Mouse (Mus musculus) thymus, postnatal 10 days (tissue): ENCODE measurements around the gene Myocd.

Experiments
- DNase-seq, 2 experiments: peaks; one replicate each; pipeline ENCODE4 v3.0.0; 2021; ENCODE audit warnings: low spot score in 2 of 2

Myocd gene

DNA sequence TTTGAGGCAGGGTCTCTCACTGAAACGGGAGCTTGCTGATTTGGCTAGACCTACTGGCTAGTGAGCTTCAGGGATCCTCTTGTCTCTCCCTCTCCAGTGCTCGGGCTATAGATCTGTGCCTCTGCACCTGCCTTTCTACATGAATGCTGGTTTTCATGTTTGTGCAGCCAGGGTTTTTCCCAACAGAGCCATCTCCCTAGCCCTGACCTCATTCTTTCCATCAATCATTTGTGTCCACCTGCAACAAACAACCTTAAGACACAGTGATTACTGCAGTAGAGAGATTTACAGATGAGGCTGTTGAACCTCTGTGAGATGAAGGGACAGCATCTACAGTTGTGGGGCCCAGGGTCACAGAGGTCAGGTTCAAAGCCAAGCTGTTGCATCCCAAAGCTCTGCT is 56.0 kb downstream of the Myocd start:
- no peak for DNase-seq

DNA sequence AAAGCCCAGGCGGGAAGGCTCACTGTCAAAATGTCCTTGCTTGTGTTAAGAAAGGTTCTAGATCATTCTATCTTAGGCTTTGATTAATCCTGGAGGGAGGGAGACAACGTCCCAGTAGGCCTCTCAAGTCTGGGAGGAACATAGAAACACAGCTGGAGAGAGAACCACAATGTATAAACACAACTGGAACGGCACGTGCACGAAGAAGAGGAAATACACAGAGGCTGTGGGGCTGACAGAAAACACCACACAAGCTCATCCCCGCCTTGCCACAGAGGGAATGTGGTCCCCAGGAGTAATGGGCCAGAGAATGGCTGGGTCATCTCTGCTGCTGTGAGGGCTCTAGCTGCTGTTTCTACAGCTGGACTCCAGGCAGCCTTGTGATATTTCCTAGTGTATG is 58.1 kb downstream of the Myocd start:
- no peak for DNase-seq

DNA sequence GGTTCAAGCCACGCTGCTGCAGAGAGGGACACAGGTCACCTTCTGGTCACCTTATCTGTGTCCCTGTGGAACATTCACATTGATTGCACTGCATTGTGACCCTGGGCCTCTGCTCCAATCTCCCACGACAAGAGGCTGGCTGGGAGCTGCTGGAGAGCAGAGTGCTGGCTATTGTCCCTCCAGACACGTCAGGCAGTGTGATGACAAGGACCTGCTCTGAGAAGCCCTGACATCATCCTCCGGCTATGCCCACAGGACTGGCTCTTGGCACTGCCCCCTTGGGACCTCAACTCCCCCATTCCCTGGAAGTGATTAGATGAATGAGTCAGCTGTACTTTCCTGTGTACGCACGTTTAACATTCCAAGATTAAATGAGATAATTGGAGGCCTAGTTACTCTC is 60.3 kb downstream of the Myocd start:
- no peak for DNase-seq

DNA sequence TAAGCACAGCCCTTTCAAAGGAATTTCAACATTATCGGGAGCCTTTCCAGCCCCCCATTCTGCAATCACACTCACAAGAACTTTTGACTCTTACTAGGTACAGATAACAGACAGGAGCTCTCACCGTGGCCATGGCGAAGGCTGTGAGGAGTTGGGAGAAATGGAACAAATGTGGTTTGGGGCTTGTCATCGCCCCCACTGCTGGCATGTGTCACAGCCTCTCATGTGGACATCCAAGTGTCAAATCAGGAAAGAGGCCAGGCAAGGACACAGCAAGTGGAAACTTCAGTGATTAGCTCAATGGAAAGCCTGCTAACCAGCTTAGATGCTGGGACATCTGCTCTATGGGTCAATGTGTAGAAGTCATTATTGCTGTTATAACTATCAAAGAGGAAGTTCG is 64.5 kb downstream of the Myocd start:
- DNase-seq, result no peak

DNA sequence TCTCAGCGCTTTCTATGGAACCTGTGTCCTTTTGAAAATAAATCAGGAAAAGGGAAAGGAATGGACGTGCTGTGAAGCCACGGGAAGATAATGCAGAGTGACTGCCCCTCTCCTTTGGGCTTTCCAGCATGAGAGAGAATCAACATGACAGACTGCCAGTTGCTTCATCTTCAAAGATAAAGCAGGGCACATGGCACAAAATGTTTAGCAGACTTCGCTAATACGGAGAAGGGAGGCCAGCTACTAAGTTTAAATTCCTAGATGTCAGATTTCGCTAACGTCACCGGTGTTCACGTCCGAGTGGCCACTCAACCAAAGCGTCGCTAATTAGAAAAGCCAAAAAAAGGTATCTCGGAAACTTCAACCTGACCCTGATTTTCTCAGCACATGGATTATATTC is 65.1 kb downstream of the Myocd start:
- DNase-seq, result no peak

DNA sequence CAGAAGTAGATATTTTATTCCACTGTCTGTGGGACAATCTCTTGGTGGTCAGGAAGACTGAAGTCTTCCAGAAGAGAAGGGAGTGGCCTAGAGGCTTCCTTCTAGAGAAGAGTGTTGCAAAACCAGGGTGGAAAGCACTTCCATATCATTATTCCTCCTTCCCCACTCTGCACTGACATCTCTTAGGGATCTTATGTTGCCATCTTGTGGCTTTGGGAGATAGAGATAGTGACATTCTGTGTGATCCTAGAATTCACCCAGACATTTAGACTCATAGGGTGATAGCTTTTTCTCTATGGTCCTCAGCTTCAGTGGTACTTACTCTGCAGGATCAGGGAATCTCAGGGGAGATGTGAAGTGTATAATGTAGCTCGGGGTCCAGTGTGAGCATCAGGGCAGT is 66.8 kb downstream of the Myocd start:
- DNase-seq, result no peak

DNA sequence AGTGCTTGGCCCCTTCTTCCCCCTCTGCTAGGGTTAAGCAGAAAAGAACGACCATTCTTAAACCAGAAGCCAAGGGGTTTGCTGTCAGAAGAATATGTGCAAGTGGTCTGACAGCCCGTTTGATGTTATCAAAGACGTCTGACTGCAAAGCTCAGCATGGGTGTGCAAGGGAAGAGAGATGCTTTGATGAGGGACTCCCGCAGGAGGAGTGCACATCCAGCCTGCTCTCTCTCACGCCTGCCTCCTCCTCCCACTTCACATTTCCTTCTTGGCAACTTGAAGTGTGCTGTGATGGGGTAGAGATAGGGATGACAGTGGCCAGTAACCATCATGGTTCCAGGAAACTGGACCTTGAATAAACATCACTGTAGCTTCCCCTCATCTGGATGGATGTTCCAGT is 67.6 kb downstream of the Myocd start:
- no peak for DNase-seq

DNA sequence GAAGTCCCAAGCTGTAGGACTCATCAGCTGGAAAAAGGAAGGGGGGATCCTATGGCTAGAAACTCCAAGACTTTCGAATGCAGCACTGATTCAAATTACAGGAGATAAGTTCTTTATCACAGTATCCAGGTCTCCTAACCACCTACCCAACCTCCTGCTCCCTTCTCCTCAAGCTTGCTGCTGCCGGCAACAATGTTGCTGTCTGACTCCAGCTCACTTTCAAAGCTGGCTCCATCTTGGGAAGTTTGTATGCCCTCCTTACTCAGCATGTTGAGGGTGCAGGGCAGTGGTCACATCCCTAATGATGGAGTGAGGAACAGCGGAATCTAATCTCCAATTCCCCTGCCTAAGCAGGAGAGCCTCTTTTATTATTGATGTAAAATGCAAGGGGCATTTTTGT is 71.8 kb downstream of the Myocd start:
- no peak for DNase-seq

DNA sequence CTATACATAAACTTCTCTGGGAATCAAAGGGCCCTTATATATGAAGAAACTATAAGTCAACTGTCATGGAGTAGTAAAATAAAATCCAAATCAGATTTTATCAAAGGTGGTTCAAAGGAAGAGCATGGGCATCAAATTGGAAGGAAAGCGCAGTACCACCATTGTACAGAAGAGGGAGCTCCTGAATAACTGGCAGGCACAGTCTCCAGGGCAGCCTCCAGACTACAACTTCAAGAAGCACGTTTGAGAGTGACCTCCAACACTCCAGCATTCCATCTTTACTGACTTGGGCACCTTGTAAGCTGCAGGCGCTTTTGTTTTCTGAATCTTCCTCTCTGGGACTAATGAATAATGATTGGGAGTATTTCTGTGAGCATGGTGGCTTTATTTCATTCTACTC is 72.5 kb downstream of the Myocd start:
- DNase-seq, result peak in 1 of 2 experiments; percentile 27

DNA sequence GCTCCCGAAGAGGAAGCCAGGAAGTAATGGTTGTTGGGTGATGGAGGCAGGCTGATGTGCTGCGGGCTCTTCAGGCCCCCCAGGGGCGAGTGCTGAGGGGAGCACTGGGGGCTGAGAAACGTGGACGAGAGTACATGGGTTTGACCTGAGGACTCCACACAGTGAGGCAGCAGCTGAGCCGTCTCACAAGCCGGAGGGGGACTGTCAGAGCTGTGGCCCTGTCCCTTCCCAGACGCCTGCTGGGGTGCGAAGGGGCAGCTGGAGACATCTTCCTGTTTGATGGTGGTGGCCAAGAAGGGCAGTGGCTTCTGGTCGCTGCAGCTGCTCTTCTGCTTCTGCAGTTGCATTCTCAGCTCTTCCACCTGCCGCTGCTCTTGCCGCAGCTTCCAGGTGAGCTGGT is 82.8 kb downstream of the Myocd start:
- DNase-seq, result no peak

DNA sequence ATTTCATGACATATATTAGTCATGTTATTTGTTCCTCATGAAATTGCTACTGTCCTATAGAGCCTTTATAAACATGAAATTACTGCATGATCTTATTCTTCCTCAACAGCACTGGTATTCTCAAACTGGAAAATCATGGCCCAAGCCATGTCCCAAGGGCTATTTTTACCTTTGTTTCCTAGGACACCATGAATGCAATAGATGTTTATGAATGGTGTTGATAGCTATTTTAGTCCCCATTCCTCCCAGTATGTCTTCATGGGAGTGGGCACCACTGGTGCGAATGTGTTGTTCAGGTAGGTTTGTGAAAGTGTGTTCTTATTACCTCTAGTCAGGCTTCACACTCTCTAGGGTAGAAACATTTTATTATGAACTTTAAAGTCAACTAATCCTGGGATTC is 84.7 kb downstream of the Myocd start:
- DNase-seq, result no peak

DNA sequence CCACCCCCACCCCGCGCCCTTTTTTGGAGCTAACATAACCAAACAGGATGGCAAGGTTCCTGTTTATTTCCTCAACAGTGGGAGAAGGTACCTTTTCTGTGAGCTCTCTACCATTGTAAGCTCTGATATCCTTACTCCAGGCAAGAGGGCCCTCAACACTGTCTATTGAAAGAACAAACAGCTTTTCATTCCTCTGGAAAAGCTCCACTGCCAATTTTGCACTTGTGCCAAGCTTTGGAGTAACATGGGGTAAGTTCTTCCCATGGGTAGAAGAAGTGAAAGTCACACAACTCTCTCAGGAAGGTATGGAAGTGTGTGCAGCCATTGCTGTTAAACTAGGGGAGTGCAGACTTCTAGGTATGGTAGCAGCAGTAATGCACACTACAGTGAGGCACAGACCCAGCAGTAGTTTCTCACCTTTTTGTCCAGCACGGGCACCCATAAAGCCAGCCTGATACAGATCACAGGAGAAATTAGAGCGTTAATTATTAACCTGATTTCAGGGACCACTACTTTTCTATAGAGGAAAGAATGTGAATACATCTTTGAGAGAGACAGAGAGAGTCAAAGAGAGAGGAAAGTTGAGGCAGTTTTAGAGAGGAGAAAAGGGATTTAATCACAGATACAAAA is 99.6 kb downstream of the Myocd start:
- no peak for DNase-seq

DNA sequence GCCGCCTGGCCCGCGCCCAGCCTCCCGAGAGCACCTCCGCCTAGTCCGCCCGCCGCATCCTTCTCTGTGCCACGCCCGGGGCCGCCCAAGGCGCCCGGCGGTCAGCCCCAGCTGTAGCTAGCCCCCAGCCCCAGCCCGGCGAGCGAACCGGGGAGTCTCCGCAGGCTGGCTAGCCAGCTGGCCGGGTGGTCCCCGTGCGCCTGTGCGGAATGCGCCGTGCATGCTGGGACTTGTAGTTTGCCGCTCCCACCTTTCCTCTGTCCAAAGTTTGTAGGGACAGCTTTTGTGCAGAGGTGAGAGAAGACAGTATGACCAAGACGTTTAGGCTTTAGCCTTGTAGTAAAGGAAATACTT is 107.0 kb downstream of the Myocd start, which contains the start of gene Arhgap44:
Gene Arhgap44 (minus strand): TSS at position 195 of the 354 bp plus-strand sequence.
- no peak for DNase-seq

DNA sequence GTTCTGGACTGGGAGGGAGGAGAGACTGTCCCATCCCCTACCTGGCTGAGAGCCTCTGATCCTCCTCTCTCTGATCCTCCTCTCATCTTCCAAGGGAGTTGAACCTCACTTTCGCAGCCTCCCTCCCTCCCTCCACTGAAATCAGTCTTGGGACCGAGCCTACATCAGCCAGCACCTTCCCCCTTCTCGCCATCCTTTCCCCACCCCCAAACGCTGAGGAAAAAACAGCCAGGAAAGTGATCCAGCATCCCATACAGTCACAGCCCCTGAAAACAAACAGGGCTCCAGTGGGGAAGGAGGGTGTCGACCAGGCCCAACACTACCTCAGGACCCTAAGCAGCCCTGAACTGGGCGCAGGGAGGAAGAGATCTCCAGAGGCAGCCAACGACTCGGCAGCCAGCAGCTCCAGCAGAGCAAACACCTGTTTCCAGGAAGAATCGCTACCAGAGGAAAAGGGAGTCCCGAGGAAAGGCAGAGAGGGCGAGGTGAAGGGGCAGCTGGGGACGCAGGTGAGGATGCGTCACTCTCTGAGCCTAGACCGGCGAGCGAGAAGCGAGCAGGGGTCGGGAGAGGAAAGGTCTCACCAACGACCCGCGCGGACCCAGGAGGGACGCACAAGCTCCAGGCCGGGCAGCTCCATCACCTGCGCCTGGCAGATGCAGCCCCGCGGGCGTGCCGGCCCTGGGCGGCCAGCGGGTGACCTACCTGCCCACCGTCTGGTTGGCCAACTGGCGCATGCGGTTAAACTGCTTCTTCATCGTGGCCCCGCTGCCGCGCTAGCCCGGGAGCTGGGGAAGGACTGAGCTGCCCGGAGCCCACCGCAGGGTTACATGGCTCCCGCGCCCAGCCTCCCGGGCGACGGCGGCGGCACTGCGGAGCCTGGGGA is 107.7 kb downstream of the Myocd start:
- no peak for DNase-seq

DNA sequence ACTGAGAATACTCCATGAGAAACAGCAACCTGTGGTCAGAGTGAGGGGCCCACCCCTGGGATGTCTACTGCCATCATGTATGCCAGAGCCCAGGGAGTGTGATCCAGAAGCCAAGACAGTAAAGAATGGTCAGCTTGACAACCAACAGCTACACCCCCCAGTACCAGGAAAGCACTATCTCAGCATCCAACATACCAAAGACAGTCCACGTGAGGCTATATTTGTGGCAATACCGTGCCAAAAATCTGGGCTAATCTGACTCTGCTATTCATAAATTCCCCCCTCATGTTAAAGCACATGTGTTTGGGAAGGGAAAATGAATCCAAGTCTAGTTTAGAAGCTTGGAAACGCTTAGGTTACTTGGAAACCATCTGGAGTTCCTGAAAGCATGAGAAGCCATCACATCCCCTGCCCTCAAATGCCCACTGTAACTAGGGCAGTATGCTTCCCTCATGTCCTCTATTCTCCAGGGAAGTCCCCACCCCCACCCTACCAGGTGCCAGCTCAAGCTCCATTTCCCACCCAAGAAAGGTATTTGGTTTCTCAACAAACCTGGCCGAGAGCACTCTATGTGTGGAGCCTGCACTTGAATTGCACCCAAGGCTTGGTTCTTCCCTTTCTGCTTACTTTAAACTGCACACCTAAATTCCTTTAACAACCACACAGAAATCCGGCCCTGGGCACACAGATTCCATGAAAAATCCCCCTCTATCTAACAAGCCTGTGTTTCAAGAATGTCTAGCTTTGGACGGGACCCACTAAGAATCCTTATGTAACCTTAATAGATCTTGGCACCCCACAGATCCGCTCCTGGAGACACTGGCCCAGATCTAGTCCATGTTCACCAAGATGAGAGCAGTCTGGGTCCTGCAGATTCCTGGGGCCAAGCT is 108.6 kb downstream of the Myocd start:
- no peak for DNase-seq

DNA sequence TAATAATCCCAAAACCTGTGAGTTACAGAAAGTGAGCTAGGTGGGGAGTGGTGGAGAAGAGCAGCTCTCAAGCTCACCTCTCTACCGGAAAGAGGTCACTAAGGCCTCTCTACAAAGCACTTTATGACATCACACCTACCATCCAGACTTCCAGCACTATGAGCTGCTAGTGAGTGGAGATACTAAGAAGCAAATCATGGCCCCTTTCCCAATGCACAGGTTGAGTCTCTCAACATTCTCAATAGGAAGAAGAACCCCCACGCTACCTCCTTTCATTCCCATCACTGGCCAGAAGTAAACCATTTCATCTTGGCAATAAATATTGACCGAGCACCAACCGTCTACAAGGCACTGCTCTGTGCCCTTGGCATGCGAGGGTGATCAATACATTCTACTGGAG is 110.0 kb downstream of the Myocd start, which contains the start of gene 1700086D15Rik:
Gene 1700086D15Rik (minus strand): TSS at position 101 of the 400 bp plus-strand sequence.
- DNase-seq, result no peak

DNA sequence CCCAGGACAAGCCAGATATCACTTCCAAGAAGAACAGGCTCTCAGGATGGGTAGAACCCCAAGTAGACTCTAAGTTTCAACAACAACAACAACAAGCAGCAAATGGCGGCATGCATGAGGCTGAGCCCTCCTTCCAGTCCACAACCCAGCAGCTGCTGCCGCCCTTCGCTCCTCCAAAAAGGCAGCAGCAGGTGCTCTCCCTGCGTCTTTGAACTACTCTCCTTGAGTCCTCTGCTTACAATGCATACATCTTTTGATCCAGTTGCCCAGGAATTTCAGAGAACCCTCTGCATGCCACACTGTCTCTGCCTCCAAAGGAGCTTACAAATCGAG is 111.2 kb downstream of the Myocd start:
- no peak for DNase-seq

DNA sequence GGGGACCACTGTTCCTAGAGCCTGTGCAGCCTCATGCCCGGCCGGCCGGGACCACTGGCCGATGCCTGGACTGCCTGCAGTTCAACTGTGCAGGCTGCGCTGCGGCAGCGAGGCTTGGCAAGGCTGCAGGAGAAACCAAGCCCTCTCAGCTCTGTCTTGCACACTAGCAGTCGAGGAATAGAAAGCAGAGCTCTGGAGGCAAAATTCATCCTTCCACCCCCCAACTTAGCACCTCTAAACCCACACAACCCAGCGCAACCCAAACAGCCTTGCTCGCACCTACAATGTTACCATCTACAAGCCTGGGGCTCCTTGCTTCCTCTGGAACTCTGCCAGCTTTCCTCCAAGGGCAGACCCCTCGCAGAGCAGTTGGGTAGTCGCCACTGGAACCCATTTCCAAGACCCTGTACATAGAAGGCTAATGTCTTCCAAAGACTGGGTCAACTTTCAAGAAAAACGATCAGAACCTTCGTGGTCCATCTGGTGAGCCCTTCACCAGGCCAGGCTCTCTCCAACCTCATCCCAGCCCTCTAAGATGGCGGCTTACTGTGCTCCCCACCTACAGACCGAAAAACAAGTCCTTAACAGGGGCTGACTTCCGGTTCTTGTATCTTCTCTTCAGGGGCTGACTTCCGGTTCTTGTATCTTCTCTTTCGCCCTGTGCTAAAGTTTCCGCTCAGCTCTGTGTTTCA is 111.7 kb downstream of the Myocd start:
- DNase-seq, result no peak

DNA sequence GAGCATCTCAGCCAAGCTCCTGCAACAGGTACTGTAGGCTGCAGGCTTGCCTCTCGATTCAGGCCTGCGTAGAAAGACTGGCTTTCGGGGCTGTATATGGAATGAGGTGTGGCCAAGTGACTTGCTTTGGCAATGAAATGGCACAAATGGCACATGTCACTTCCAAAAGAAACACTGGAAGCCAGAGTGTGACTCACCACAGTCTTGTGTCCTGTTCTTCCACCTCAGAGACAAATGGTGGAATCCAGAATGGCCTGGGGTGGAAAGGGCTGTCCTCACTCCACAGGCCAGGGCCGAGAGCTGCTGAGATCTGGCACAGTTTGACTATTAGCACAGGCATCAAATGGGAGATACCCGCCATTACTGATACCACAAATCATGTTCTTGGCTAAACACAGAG is 116.8 kb downstream of the Myocd start:
- no peak for DNase-seq

DNA sequence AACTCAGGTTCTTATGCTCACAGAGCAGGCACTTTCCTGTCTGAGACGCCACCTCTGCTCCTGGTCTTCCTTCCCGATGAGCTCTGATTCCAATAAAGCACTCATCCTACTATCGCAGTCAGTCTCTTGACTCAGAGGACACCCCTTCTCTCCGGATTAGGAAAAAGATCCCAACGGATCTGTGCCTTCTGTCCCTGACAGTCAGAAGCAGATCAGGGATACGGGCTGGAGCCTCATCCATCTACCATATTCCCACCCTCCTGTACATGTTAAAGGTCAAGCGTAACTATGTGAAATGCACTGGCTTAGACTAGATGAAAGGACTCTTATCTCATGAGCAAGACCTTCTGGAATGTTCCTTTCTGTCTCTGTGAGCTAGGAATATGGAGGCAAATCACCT is 121.3 kb downstream of the Myocd start:
- DNase-seq, result no peak

DNA sequence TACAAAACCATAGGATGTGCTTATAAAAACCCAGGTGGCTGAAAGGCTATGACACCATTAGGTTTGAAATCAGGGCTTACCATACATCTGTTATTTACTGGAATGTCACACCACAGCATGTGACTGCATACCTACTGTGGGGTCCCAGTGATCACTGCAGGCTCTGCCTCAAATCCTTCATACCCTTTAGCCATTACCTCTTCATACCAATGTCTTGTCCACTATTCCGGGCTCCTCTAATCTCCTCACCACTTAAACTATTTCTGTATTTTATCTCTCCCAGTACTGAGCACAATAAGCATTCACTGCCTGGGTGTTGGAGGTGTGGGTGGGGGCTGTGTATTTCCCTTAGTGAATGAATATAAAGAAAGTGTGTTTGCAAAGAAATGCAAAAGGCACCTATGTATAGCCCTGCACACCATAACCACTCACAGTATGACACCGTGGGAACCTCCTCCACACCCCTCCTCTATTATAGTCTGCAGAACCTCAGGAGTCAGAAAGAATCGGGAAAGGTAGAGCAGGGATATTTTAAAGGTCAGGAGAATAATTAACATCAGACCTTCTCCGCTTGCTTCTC is 126.9 kb downstream of the Myocd start:
- no peak for DNase-seq

DNA sequence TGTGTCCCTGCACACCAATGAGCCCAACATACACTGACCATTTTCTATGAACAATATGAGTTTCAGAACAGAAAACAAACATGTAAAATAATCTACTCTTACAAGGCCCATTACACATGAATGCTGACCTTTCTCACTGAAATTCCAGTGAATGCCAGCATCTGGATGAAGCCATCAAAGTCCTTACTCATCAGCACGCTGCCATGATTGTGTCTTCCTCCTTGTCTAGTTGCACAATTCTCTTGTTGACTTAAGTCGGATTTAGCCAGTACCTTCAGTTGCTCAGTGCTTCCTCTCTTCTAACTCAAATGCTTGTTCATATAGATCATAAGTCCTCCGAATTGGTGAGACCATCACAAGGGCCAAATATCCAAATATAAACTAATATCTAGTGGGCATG is 130.8 kb downstream of the Myocd start:
- no peak for DNase-seq
